Mouse (Mus musculus) intestine, embryonic 15.5 days (tissue): ENCODE data around the gene Tpra1. TPM values are rescaled to one million over a fixed set of nuclear protein-coding genes. Genes with fewer than 3 reads are reported as not detected.

Experiments used
- ATAC-seq: fragments of 200-750 bp; cut with Nextera tagmentation; 2 replicates; pipeline ENCODE4 v1.8.0; 2017; ENCODE audit warnings: moderate TSS enrichment, moderate library complexity
- H3K27ac ChIP-seq: fragments of 300-500 bp; sonication (generic); 2 replicates; pipeline ENCODE4 v1.5.1; 2015; ENCODE audit warnings: mild to moderate bottlenecking, inconsistent platforms
- H3K27me3 ChIP-seq: fragments of 300-500 bp; sonication (generic); replicated peaks from 2 replicates; pipeline ENCODE4 v1.6.1; 2015; ENCODE audit warnings: inconsistent platforms
- H3K36me3 ChIP-seq: fragments of 300-500 bp; sonication (generic); 2 replicates; pipeline ENCODE4 v1.6.1; 2015; ENCODE audit warnings: inconsistent platforms
- H3K4me1 ChIP-seq: fragments of 300-500 bp; sonication (generic); replicated peaks from 2 replicates; pipeline ENCODE4 v1.6.1; 2015; ENCODE audit warnings: inconsistent platforms
- H3K4me2 ChIP-seq: fragments of 300-500 bp; sonication (generic); replicated peaks from 2 replicates; pipeline ENCODE4 v1.6.1; 2015; ENCODE audit warnings: mild to moderate bottlenecking, inconsistent platforms
- H3K4me3 ChIP-seq: fragments of 300-500 bp; sonication (generic); replicated peaks from 2 replicates; pipeline ENCODE4 v1.5.1; 2015; ENCODE audit warnings: inconsistent platforms
- H3K9ac ChIP-seq: fragments of 300-500 bp; sonication (generic); 2 replicates; pipeline ENCODE4 v1.6.1; 2015; ENCODE audit warnings: inconsistent platforms
- H3K9me3 ChIP-seq: fragments of 300-500 bp; sonication (generic); 2 replicates; pipeline ENCODE4 v1.6.1; 2016; ENCODE audit warnings: inconsistent platforms
- WGBS: fragments of 180-500 bp; shearing (Covaris S2); methylation state at CpG from one replicate; pipeline ENCODE4 v1.1.7; 2015; 5-methylcytosine and 5-hydroxymethylcytosine counted together
- polyA plus RNA-seq: library from polyadenylated mRNA; unstranded; fragments of >200 nt; fragmentation: Nextera tagmentation; extraction: Ambion mirVana; gene quantifications from 2 replicates; pipeline ENCODE4 v1.2.1, GENCODE M21; 2015

Gene Tpra1
- polyA plus RNA-seq, 1 experiment from 2014 or later: 62.2 TPM

DNA sequence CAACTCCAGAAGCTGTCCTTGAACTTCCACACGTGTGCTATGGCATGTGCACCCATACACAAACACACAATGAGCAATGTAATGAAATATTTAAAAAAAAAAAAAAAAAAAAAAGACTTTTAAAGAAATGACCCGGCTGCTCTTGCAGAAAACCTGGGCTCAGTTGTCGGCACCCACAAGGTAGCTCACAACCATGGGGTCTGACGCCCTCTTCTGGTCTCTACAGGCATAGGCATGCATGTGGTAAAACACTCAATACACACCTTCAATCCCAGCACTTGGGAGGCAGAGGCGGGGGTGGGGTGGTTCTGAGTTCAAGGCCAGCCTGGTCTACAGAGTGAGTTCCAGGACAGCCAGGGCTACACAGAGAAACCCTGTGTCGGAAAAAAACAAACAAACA lies 6.1 kb upstream of the Tpra1 start:
- peaks cover 33% of the 10 kb centered on the region for H3K36me3 ChIP-seq

DNA sequence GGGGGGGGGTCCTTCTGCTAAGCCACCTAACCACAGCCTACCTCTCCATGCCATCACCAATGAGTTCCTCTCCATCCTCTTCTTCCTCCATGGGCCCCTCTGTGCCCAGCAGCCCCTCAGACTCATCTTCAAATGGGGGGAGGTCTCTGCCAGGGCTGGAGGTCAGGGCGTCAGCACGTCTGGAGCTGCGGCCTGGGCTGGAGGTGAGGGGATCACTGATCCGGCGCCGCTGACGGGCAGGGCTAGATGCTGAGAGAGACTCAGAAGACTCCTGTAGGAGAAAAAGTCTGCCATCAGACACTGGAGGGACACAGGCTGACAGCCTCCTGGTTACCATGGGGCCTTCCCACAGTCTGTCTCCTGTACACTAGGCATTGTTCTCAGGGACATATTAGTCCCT lies 4.8 kb upstream of the Tpra1 start:
- WGBS: 62% methylated on average over 7 of the region's 7 CpGs
- Histone ChIP-seq H3K9ac (peak overlapping the region; percentile 21; the same call in 1 of the 2 replicates), H3K4me2 (peak overlapping the region; percentile 61), H3K27me3 (no peaks in the 10 kb centered on the region), H3K27ac (no peak overlapping the region), H3K4me3 (peak overlapping the region; percentile 58), H3K4me1 (peaks cover 25% of the 10 kb centered on the region), H3K36me3 (peaks cover 21% of the 10 kb centered on the region), H3K9me3 (no peaks in the 10 kb centered on the region)
- no peak for ATAC-seq

More for the DNA sequence above, 6.1 kb upstream of the Tpra1 start:
- H3K4me2 ChIP-seq: 0 out of 2 replicates have a peak overlapping the region, but pooled peaks have one; percentile 61
- H3K4me3 ChIP-seq: no peak overlapping the region
- H3K27ac ChIP-seq: no peak overlapping the region
- no peaks in the 10 kb centered on the region for H3K27me3 ChIP-seq
- ATAC-seq: no peak
- H3K9ac ChIP-seq: no peak overlapping the region
- 87% methylated on average over 6 of the region's 6 CpGs for WGBS
- peaks cover 20% of the 10 kb centered on the region; the same call in 1 of the 2 replicates for H3K4me1 ChIP-seq
- H3K9me3 ChIP-seq: no peaks in the 10 kb centered on the region

DNA sequence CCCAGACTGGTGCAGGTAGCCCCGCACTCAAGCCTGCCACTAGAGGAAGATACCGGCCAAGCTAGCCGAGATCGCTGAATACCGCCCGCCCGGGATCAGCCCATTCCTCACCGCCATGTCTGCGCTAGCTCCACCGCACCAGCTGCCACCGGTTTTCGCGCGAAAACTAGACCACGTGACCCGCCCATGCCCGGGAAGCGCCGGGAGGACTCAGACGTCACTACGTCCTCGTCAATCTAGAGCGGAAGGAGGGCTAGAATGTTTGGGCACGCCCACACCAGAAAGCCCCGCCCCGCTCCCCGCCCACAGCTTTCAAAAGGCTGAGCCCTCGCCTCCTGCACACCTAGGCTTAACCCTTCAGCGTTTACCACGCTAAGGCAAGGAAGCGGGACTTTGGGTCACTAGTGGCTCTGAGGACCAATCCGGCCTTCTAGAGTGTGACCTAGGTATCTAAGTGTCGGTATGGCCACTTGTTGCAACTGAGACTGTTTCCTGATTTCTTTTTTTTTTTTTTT lies 3.5 kb upstream of the Tpra1 start, which contains the start of gene Mcm2:
Gene Mcm2 (minus strand): TSS at position 247 of the 515 bp plus-strand sequence.
- peak within 1 kb of the TSS; percentile 64 for H3K9ac ChIP-seq
- H3K4me1 ChIP-seq: peaks cover 35% of the 10 kb centered on the region
- peak within 1 kb of the TSS; percentile 58 for H3K4me3 ChIP-seq
- peak; percentile 80 for ATAC-seq
- peaks cover 9% of the 10 kb centered on the region; the same call in 1 of the 2 replicates for H3K36me3 ChIP-seq
- H3K9me3 ChIP-seq: no peaks in the 10 kb centered on the region
- WGBS: under 1% methylated on average over 33 of the region's 33 CpGs
- H3K27me3 ChIP-seq: no peaks in the 10 kb centered on the region
- peak within 1 kb of the TSS; percentile 61 for H3K4me2 ChIP-seq
- H3K27ac ChIP-seq: peak within 1 kb of the TSS; percentile 15

DNA sequence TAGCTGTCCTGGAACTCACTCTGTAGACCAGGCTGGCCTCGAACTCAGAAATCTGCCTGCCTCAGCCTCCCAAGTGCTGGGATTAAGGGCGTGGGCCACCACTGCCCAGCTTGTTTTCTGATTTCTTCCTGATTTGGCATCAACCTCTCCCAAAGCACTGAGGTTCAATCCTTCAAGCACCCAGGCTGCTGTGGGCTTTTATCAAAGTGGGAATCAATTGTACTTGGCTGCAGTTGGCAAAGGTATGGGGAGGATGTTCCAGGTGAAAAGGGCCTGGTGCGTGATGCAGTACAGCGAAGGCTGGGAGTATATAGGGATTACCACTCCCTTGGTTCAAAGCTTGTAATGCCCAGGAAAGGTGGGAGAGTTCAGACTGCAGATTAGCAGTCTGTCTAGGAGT lies 3.0 kb upstream of the Tpra1 start:
- Histone ChIP-seq H3K4me1 (peaks cover 40% of the 10 kb centered on the region), H3K36me3 (peaks cover 7% of the 10 kb centered on the region; the same call in 1 of the 2 replicates), H3K27me3 (no peaks in the 10 kb centered on the region), H3K9me3 (no peaks in the 10 kb centered on the region), H3K9ac (no peak overlapping the region; the same call in 1 of the 2 replicates), H3K4me2 (peak overlapping the region; percentile 61), H3K4me3 (no peak overlapping the region), H3K27ac (no peak overlapping the region)
- ATAC-seq: no peak
- WGBS: 61% methylated on average over 4 of the region's 4 CpGs

DNA sequence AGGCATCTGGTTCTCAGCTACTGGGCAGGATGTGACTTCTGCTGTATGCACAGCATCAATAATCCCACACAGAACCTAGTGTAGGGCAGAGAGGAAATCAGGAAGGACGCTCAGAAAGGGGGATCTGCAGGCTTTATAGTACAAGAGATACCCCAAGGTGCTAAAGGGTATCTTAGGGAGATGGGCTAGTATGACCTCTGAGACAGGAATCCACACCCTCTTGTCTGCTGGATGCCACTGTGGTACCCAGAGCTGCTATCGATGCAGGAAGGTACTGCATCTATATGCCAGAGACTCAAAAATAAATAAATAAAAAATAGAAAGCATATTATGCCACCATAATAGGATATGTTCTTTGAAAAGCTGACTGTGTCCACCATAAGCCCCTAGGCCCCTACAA lies 2.4 kb upstream of the Tpra1 start:
- no peak overlapping the region for H3K9ac ChIP-seq
- H3K27ac ChIP-seq: no peak overlapping the region
- 91% methylated on average over 2 of the region's 2 CpGs for WGBS
- 0 out of 2 replicates have a peak, but pooled peaks cover 1% of the 10 kb centered on the region for H3K36me3 ChIP-seq
- no peak for ATAC-seq
- no peaks in the 10 kb centered on the region for H3K27me3 ChIP-seq
- no peaks in the 10 kb centered on the region for H3K9me3 ChIP-seq
- H3K4me3 ChIP-seq: no peak overlapping the region
- H3K4me1 ChIP-seq: peaks cover 44% of the 10 kb centered on the region
- no peak overlapping the region for H3K4me2 ChIP-seq

- no peaks in the 10 kb centered on the region for H3K9me3 ChIP-seq
These were observed 580 bp upstream of the Tpra1 start for GRCm38 (mm10) chr6:88901471-88901870.

GRCm38 (mm10) chr6:88903708-88904107 lies 1.7 kb downstream of the Tpra1 start:
- Histone ChIP-seq H3K27ac (no peak overlapping the region), H3K4me1 (peaks cover 32% of the 10 kb centered on the region)

More at GRCm38 (mm10) chr6:88901471-88901870, 580 bp upstream of the Tpra1 start:
- peak overlapping the region; percentile 49 for H3K9ac ChIP-seq
- peak overlapping the region; percentile 84 for H3K4me2 ChIP-seq
- peak; percentile 19 for ATAC-seq
- H3K27ac ChIP-seq: peak overlapping the region; percentile 75
- 3% methylated on average over 5 of the region's 5 CpGs for WGBS
- peaks cover 41% of the 10 kb centered on the region for H3K4me1 ChIP-seq
- H3K27me3 ChIP-seq: no peaks in the 10 kb centered on the region
- no peaks in the 10 kb centered on the region for H3K36me3 ChIP-seq
- H3K4me3 ChIP-seq: peak overlapping the region; percentile 79

GRCm38 (mm10) chr6:88904456-88904974 lies 2.5 kb downstream of the Tpra1 start:
- Histone ChIP-seq H3K36me3 (0 out of 2 replicates have a peak, but pooled peaks cover 5% of the 10 kb centered on the region), H3K27me3 (no peaks in the 10 kb centered on the region), H3K4me2 (no peak overlapping the region), H3K9ac (peak overlapping the region; percentile 29; the same call in 1 of the 2 replicates), H3K4me3 (no peak overlapping the region), H3K4me1 (peaks cover 27% of the 10 kb centered on the region), H3K9me3 (no peaks in the 10 kb centered on the region), H3K27ac (no peak overlapping the region)
- 89% methylated on average over 4 of the region's 4 CpGs for WGBS
- no peak for ATAC-seq

More at GRCm38 (mm10) chr6:88903708-88904107, 1.7 kb downstream of the Tpra1 start:
- Histone ChIP-seq H3K4me2 (peak overlapping the region; percentile 76), H3K9me3 (no peaks in the 10 kb centered on the region), H3K36me3 (0 out of 2 replicates have a peak, but pooled peaks cover 5% of the 10 kb centered on the region), H3K4me3 (no peak overlapping the region), H3K9ac (peak overlapping the region; percentile 85), H3K27me3 (no peaks in the 10 kb centered on the region)
- WGBS: 66% methylated on average over 5 of the region's 5 CpGs
- ATAC-seq: no peak

- no peaks in the 10 kb centered on the region for H3K9me3 ChIP-seq
- H3K36me3 ChIP-seq: 0 out of 2 replicates have a peak, but pooled peaks cover 5% of the 10 kb centered on the region
- WGBS: 87% methylated on average over 7 of the region's 7 CpGs
- no peak overlapping the region for H3K27ac ChIP-seq
- H3K4me1 ChIP-seq: peaks cover 27% of the 10 kb centered on the region
- no peak overlapping the region for H3K4me3 ChIP-seq
- ATAC-seq: no peak
- H3K27me3 ChIP-seq: no peaks in the 10 kb centered on the region
- no peak overlapping the region for H3K4me2 ChIP-seq
- no peak overlapping the region for H3K9ac ChIP-seq
These were observed 3.0 kb downstream of the Tpra1 start for GRCm38 (mm10) chr6:88905042-88905441.

- 0 out of 2 replicates have a peak, but pooled peaks cover 13% of the 10 kb centered on the region for H3K36me3 ChIP-seq
- H3K4me3 ChIP-seq: no peak overlapping the region
- no peak overlapping the region for H3K27ac ChIP-seq
- WGBS: 20% methylated on average over 16 of the region's 16 CpGs
- ATAC-seq: 0 out of 2 replicates have a peak, but pooled peaks have one; percentile 3
- H3K27me3 ChIP-seq: no peaks in the 10 kb centered on the region
- no peaks in the 10 kb centered on the region for H3K9me3 ChIP-seq
- peaks cover 21% of the 10 kb centered on the region for H3K4me1 ChIP-seq
- H3K9ac ChIP-seq: no peak overlapping the region
- H3K4me2 ChIP-seq: no peak overlapping the region
These were observed 4.5 kb downstream of the Tpra1 start for GRCm38 (mm10) chr6:88906369-88907108.

- Histone ChIP-seq H3K27ac (no peak overlapping the region), H3K4me2 (no peak overlapping the region), H3K4me1 (peaks cover 6% of the 10 kb centered on the region; the same call in 1 of the 2 replicates), H3K36me3 (peaks cover 13% of the 10 kb centered on the region; the same call in 1 of the 2 replicates), H3K4me3 (no peak overlapping the region), H3K9ac (no peak overlapping the region), H3K9me3 (no peaks in the 10 kb centered on the region), H3K27me3 (no peaks in the 10 kb centered on the region)
- 90% methylated on average over 6 of the region's 6 CpGs for WGBS
- no peak for ATAC-seq
These were observed 7.1 kb downstream of the Tpra1 start for GRCm38 (mm10) chr6:88909151-88909550.

DNA sequence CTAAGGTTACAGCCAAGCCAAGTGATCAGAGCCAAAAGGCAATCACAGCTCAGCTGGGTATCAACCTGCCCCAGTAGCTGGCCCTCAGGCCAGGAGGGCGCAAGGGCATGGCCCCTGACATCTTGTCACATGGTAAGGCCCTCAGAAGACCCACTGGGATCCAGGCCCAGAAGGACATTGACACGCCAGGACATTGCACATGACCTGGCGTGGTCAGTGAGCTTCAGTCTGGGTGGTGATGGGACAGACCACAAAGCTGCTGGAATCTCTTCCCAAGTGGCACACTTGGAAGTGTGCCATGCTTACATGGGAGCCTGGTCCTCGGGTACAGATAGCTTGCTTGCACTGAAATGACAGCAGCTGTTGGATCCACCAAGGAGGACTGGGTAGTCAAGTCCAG lies 11.0 kb downstream of the Tpra1 start:
- Histone ChIP-seq H3K4me3 (no peak overlapping the region), H3K4me2 (no peak overlapping the region), H3K36me3 (peaks cover 8% of the 10 kb centered on the region; the same call in 1 of the 2 replicates), H3K27ac (no peak overlapping the region), H3K9ac (no peak overlapping the region), H3K4me1 (no peaks in the 10 kb centered on the region), H3K27me3 (no peaks in the 10 kb centered on the region), H3K9me3 (no peaks in the 10 kb centered on the region)
- no peak for ATAC-seq
- WGBS: 83% methylated on average over 4 of the region's 4 CpGs
